Mouse (Mus musculus): ENCODE measurements around the gene Plppr4.

Gene Plppr4

DNA sequence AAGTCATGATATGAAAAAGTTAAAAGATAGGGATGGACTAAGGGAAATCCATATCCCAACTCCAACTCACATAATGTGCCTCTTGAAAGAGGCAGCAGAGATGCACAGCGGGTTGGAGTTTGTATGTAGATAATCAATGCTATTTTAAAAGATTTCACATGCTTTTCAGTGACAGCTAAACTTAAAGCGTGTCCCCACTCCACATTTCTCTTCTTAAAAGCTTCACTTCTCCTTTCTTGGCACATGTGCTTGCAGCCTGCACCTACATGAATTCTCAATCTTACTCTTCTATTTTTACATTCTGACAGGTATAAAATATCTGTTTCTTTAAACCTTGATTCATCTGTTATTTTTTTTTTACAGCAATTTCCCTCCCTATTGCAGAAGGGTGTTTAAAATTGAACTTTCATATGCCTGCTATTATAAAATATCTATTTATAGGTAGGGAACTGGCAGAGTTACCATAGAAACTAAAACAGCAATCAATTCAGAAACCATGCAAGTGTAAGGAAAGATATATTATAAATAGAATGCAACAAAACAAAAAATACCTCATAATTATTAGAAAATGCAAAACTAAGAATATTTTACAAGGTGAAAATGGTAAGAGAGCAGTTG is 66.3 kb downstream of the Plppr4 start:
- DNase-seq (ENCODE audit: low read depth): no peak
